Mouse (Mus musculus): Measurements from ENCODE around the gene Gm29776. TPM values are rescaled to one million over a fixed set of nuclear protein-coding genes. Genes with fewer than 3 reads are reported as not detected.

Gene Gm29776
- polyA plus RNA-seq, 1 experiment from 2014 or later = 0.07 TPM

DNA sequence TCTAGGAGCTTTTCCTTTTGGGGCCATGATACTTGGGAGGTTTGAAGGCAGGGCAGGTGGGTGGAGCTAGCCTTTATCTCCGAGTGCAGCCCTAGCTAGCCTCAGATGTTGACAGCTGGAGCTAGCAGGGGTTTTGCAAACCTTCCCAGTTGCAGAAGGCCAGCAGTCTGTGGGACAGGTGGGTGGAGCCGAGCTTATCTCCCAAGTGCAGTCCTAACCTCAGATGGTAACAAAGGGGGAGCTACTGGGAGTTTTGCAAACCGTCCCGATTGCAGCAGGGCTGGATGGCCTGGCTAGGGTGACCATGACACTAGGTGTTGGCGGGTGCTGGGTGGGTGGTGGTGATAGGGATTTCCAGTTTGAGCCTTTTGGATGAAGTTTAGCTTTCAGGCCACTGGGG is 7.2 kb upstream of the Gm29776 start:
- H3K9ac ChIP-seq (ENCODE audit: low read depth, low read length) = no peak overlapping the region
- no peak overlapping the region for H3K4me2 ChIP-seq (ENCODE audit: low read length)
- no peak overlapping the region for H3K4me3 ChIP-seq (replicated peaks; ENCODE audit: low read depth, low read length)
- H3K9me3 ChIP-seq (replicated peaks; ENCODE audit: low read length) = no peaks in the 10 kb centered on the region
- no peak for DNase-seq (ENCODE audit: low spot score)
- ATAC-seq (replicated peaks; ENCODE audit: low FRiP score, low read depth) = no peak
- WGBS = 53% methylated on average over 5 of the region's 5 CpGs
- H3K27ac ChIP-seq = no peak overlapping the region
- TF ChIP-seq CTCF (IDR thresholded peaks at IDR 0.05; ENCODE audit: low read depth) = no peak
- no peaks in the 10 kb centered on the region for H3K4me1 ChIP-seq (replicated peaks; ENCODE audit: insufficient read depth, low read length)
- H3K36me3 ChIP-seq (ENCODE audit: insufficient read depth, low read length) = no peaks in the 10 kb centered on the region
- H3K27me3 ChIP-seq (ENCODE audit: insufficient read depth, low read length) = 0 out of 2 replicates have a peak, but pooled peaks cover 3% of the 10 kb centered on the region

- Histone ChIP-seq H3K4me2 (ENCODE audit: low read length) (no peak overlapping the region), H3K27me3 (ENCODE audit: insufficient read depth, low read length) (0 out of 2 replicates have a peak, but pooled peaks cover 3% of the 10 kb centered on the region), H3K4me3 (replicated peaks; ENCODE audit: low read depth, low read length) (no peak overlapping the region), H3K27ac (no peak overlapping the region), H3K4me1 (replicated peaks; ENCODE audit: insufficient read depth, low read length) (no peaks in the 10 kb centered on the region), H3K9ac (ENCODE audit: low read depth, low read length) (no peak overlapping the region), H3K36me3 (ENCODE audit: insufficient read depth, low read length) (no peaks in the 10 kb centered on the region), H3K9me3 (replicated peaks; ENCODE audit: low read length) (no peaks in the 10 kb centered on the region)
- no peak for DNase-seq (ENCODE audit: low spot score)
- no peak for TF ChIP-seq CTCF (IDR thresholded peaks at IDR 0.05; ENCODE audit: low read depth)
- ATAC-seq (replicated peaks; ENCODE audit: low FRiP score, low read depth) = no peak
- WGBS = 30% methylated on average over 10 of the region's 10 CpGs
Observed at GRCm38 (mm10) chr14:54703207-54703606, 4.6 kb upstream of the Gm29776 start.

DNA sequence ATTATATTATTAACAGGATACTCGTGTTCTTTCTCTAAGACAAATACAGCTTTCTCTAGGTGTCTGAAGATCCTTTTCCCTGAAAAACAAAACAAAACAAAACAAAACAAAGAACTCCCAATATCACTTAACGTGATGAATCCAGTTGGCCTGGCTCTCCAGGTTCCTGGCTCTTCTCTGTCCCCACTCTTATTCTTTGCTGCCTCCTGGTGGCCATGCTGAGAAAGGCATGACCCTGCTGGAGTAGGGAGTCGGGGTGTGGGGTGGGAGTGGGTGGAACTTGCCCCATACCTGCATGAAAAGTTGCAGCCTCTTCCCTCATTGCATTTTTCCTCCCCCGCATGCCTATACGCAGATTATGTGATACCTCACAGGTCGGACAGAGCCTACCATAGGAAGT is 2.7 kb upstream of the Gm29776 start:
- H3K36me3 ChIP-seq (ENCODE audit: insufficient read depth, low read length) = no peaks in the 10 kb centered on the region
- DNase-seq (ENCODE audit: low spot score) (peak; percentile 85), ATAC-seq (replicated peaks; ENCODE audit: low FRiP score, low read depth) (peak; percentile 63; the same call in 1 of the 2 replicates)
- no peaks in the 10 kb centered on the region for H3K9me3 ChIP-seq (replicated peaks; ENCODE audit: low read length)
- no peak overlapping the region for H3K27ac ChIP-seq
- no peak overlapping the region for H3K4me2 ChIP-seq (ENCODE audit: low read length)
- no peak overlapping the region for H3K4me3 ChIP-seq (replicated peaks; ENCODE audit: low read depth, low read length)
- no peak overlapping the region for H3K9ac ChIP-seq (ENCODE audit: low read depth, low read length)
- no peaks in the 10 kb centered on the region for H3K4me1 ChIP-seq (replicated peaks; ENCODE audit: insufficient read depth, low read length)
- no peaks in the 10 kb centered on the region for H3K27me3 ChIP-seq (ENCODE audit: insufficient read depth, low read length)
- TF ChIP-seq CTCF (IDR thresholded peaks at IDR 0.05; ENCODE audit: low read depth) = peak; percentile 97
- WGBS = 6% methylated on average over 6 of the region's 6 CpGs

- Histone ChIP-seq H3K36me3 (ENCODE audit: insufficient read depth, low read length) (no peaks in the 10 kb centered on the region), H3K27ac (no peak overlapping the region), H3K4me3 (replicated peaks; ENCODE audit: low read depth, low read length) (no peak overlapping the region), H3K9me3 (replicated peaks; ENCODE audit: low read length) (no peaks in the 10 kb centered on the region), H3K4me1 (replicated peaks; ENCODE audit: insufficient read depth, low read length) (no peaks in the 10 kb centered on the region), H3K27me3 (ENCODE audit: insufficient read depth, low read length) (no peaks in the 10 kb centered on the region), H3K4me2 (ENCODE audit: low read length) (no peak overlapping the region), H3K9ac (ENCODE audit: low read depth, low read length) (no peak overlapping the region)
- no peak for TF ChIP-seq CTCF (IDR thresholded peaks at IDR 0.05; ENCODE audit: low read depth)
- no peak for ATAC-seq (replicated peaks; ENCODE audit: low FRiP score, low read depth)
- WGBS = 34% methylated on average over 3 of the region's 3 CpGs
- no peak for DNase-seq (ENCODE audit: low spot score)
Observed at GRCm38 (mm10) chr14:54699586-54699985, 953 bp upstream of the Gm29776 start.

DNA sequence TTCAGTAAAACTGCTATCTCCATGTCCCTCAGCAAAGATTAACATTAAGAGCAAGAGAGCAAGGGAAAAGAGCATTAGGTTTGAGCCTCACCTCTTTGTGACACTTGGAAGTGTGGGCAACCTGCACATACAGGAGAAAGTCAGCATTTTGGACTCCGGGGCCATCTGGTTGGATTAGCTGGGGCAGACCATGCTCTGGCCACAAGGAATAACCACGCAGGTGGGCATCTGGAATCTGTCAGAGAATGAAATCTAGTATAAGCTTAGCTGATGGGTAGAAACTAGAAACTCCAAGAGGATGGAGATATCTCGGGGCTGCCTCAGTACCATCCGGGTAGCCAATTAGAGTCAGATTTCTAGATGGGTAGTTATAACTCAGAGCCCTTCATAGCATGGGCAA is 1.9 kb downstream of the Gm29776 start:
- Histone ChIP-seq H3K9me3 (replicated peaks; ENCODE audit: low read length) (no peaks in the 10 kb centered on the region), H3K27me3 (ENCODE audit: insufficient read depth, low read length) (no peaks in the 10 kb centered on the region), H3K27ac (no peak overlapping the region), H3K4me1 (replicated peaks; ENCODE audit: insufficient read depth, low read length) (no peaks in the 10 kb centered on the region), H3K9ac (ENCODE audit: low read depth, low read length) (no peak overlapping the region), H3K36me3 (ENCODE audit: insufficient read depth, low read length) (peaks cover 4% of the 10 kb centered on the region; the same call in 1 of the 2 replicates), H3K4me2 (ENCODE audit: low read length) (no peak overlapping the region), H3K4me3 (replicated peaks; ENCODE audit: low read depth, low read length) (no peak overlapping the region)
- no peak for TF ChIP-seq CTCF (IDR thresholded peaks at IDR 0.05; ENCODE audit: low read depth)
- 84% methylated on average over 4 of the region's 4 CpGs for WGBS
- DNase-seq (ENCODE audit: low spot score) (no peak), ATAC-seq (replicated peaks; ENCODE audit: low FRiP score, low read depth) (no peak)

DNA sequence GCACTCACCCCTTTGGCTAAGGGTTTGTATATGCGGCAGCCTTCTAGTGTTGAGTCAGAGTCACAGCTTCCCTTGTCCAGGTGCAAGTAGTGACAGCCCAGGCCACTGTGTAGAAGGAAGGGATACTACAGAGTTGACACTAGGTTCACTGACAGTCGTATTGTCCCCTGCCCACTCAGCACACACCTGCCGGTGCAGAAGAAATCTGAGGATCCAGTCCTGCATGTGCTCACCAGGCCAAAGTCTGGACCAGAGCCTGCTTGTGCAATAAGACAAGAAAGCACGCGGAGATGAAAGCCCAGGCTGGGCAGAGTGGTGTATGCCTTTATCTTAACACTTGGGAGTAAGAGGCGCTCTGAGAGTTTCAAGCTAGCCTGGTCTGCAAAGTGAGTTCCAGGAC is 3.6 kb downstream of the Gm29776 start:
- no peak overlapping the region for H3K4me3 ChIP-seq (replicated peaks; ENCODE audit: low read depth, low read length)
- WGBS = 70% methylated on average over 6 of the region's 6 CpGs
- no peak overlapping the region for H3K4me2 ChIP-seq (ENCODE audit: low read length)
- no peaks in the 10 kb centered on the region for H3K27me3 ChIP-seq (ENCODE audit: insufficient read depth, low read length)
- ATAC-seq (replicated peaks; ENCODE audit: low FRiP score, low read depth) = no peak; the same call in 1 of the 2 replicates
- peaks cover 12% of the 10 kb centered on the region for H3K36me3 ChIP-seq (ENCODE audit: insufficient read depth, low read length)
- no peaks in the 10 kb centered on the region for H3K4me1 ChIP-seq (replicated peaks; ENCODE audit: insufficient read depth, low read length)
- H3K9me3 ChIP-seq (replicated peaks; ENCODE audit: low read length) = no peaks in the 10 kb centered on the region
- H3K27ac ChIP-seq = no peak overlapping the region
- DNase-seq (ENCODE audit: low spot score) = no peak
- TF ChIP-seq CTCF (IDR thresholded peaks at IDR 0.05; ENCODE audit: low read depth) = no peak
- no peak overlapping the region for H3K9ac ChIP-seq (ENCODE audit: low read depth, low read length)

DNA sequence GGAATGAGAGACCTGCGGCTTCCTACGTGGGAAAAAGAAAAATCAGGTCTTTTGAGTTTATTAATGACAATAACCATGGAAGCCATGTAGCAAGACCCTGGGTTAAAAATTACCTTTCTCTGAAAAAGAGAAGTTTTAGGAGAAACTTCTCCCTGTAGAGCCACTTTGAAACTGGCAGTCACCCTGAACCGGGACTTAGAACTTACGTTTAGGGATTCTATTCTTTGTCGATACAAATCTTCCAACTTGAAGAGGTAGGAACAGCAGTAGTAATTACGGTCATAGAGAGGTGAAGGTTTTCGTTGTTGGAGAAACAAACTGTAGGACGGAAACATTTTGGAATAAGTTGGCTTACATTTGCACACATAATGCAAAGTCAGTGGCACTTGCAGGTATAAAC is 11.4 kb downstream of the Gm29776 start:
- no peak for TF ChIP-seq CTCF (IDR thresholded peaks at IDR 0.05; ENCODE audit: low read depth)
- Histone ChIP-seq H3K9me3 (replicated peaks; ENCODE audit: low read length) (no peaks in the 10 kb centered on the region), H3K4me2 (ENCODE audit: low read length) (peak overlapping the region; percentile 55), H3K4me3 (replicated peaks; ENCODE audit: low read depth, low read length) (peak overlapping the region; percentile 57), H3K27me3 (ENCODE audit: insufficient read depth, low read length) (no peaks in the 10 kb centered on the region), H3K27ac (peak overlapping the region; percentile 83), H3K9ac (ENCODE audit: low read depth, low read length) (peak overlapping the region; percentile 72), H3K36me3 (ENCODE audit: insufficient read depth, low read length) (peaks cover 11% of the 10 kb centered on the region), H3K4me1 (replicated peaks; ENCODE audit: insufficient read depth, low read length) (peaks cover 4% of the 10 kb centered on the region; the same call in 1 of the 2 replicates)
- 2% methylated on average over 8 of the region's 8 CpGs for WGBS
- DNase-seq (ENCODE audit: low spot score) (peak; percentile 44), ATAC-seq (replicated peaks; ENCODE audit: low FRiP score, low read depth) (no peak)
